Mouse (Mus musculus) left cerebral cortex, postnatal 4 days (tissue): ENCODE measurements around the gene Lrrk1. TPM values are rescaled to one million over a fixed set of nuclear protein-coding genes. Genes with fewer than 3 reads are reported as not detected.
A peak's percentile ranks its signal among the peaks of the same experiment; 100 is the strongest.
"Not testable (repeated sequence)": the region's sequence is repeated elsewhere in the genome, so short reads cannot be mapped to it uniquely, and the experiment has no call there.

Source experiments
- DNase-seq: peaks from one replicate; pipeline ENCODE4 v3.0.0-alpha.2; 2022
- intact Hi-C: fragments of 180-260 bp; cut with DNase I; formaldehyde crosslinking; loops from one replicate; pipeline ENCODE4 v1.15.1; 2025
- total RNA-seq, 2 experiments: library from RNA; stranded (reverse); gene quantifications; 2 replicates each; pipeline ENCODE4 v1.2.3; 2021

Gene Lrrk1
- total RNA-seq, 2 experiments from 2014 or later, result 4.5 to 6.9 TPM

DNA sequence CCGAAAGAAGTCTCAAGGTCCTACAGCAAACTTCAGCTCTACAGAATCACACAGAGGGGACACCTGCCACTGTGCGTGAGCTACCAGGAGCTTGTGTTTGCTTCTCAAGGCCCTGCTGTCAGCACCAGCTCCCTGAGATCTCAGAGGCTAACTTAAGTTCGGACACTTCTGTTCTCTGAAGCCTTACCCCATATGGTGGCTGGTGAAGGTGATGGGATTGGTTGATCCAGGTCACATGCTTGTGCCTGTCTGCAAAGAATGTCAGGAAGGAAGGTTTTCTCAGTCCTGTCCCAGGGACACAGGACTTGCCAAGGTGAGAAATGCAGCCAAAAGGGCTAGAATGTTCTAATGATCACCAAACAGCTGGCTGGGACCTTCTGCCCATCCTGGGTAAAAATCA, 187.8 kb downstream of the Lrrk1 start:
- intact Hi-C loops, result no loop called here
- no peak for DNase-seq

DNA sequence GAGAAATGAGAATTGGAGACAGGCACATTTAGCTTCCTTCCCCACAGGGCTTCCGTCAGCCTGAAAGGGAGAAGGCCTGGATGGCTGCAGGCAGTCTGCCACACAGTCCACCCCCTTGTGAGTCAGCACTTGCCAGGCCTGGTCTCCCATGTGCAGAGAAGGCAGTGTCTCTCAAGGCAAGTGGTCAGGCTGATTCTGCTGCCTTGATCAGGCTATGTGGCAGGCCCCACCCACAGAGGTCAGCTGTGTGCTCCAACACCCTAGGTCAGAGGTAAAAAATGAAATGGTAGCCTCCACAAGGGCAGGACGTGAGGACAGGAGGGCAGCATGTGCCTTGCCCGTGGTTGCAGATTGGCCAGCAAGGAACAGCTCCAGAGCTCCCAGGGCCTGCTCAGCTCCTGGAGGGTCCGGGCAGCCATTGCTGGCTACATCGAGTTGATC, 188.7 kb downstream of the Lrrk1 start:
- intact Hi-C loops, result no loop called here
- no peak for DNase-seq

DNA sequence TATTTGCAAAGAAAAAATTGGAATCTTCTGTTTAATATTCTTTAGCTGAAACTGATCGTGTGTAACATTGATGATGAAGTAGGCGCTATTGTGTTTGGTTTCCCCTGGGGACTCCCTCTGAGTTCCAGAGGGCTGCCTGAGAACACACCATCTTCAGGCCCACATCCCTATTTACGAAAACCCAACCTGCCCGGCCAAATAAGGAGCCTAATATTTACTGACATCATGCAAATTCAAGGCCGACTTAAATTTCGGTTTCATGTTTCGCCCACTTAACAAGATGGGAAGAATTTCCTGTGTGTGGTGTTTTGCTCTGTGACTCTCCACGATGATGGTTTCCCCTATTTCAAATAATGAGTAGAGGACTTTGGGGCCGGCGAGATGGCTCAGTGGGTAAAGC, 189.7 kb downstream of the Lrrk1 start:
- DNase-seq, result no peak
- intact Hi-C loops, result no loop called here

DNA sequence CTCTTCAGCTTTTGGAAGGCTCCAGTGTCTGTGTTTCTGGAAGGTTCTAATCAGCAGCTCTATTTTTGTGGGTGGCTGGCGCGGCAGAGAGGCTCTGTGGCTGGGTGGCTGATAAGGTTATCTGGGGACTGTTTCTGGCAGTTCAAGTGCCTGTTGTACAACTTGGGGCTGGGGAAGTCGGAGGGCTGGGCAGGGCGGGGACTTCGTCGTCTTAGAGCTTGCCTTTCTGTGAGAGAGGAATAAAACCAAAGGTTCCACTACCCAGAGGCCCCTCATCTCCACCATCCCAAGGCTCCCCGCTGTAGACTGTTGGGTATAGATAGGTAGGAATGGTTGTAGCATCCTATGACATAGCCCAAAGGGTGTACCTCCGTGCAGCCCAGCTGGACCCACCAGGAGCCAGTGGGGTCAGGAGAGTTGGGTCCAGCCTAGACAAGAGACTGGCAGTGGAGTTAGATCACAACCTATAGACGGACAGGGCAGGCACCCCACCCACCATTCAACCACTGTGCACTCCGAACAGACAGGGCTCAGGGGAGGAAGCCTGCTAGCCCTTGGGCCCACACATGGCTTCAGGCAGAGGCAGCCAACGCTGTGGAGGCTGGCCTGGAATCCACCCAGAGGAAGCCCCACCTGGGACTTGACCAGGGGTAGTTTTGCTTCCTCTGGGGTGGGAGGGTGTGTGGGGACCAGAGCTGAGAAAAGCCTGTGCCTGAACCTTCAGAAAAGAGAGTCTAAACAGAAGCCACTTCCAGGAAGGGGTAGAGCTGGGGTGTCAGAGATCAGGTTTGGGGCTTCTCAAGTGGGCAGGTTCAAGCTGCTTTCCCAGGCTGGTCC, 191.3 kb downstream of the Lrrk1 start:
- DNase-seq, result no peak
- intact Hi-C loops, result no loop called here

DNA sequence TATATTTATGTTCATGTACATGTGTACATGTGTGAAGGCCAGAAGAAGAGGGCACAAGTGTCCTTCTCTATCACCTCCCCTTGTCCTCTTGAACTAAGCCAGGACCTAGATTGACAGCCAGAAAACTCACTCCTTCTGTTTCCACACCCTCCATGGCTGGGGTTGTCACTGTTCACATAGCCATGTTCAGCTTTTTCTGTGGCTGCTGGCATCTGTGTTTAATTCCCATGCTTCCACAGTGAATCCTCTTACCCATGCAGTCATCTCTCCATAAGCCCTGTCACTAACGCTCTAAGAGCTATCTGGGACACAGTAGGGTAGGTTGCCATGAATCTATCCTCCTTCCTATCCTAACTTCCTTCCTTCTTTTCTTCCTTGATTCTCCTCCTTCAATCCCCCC, 192.3 kb downstream of the Lrrk1 start:
- no peak for DNase-seq
- intact Hi-C loops, result no loop called here

DNA sequence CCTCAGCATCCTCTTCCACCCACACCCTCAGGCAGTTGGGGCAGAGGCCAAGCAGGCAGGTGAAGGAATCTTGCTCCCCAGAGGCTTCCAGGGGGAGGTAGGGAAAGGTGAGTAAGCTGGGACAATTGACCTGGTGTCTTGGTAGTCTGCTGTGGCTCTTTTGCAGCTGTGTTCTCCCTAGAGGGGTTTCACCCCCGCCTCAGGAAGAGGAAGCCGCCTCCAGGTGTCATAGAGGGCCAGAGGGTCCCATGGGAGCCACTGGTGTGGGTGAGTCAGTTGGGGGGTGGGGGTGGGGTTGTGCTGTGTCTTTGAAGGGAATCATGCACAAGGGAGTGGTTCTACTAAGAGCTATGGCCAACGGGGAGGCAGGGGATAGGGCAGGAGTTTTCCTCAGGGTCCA, 193.6 kb downstream of the Lrrk1 start:
- DNase-seq, result no peak
- intact Hi-C loops, result no loop called here

DNA sequence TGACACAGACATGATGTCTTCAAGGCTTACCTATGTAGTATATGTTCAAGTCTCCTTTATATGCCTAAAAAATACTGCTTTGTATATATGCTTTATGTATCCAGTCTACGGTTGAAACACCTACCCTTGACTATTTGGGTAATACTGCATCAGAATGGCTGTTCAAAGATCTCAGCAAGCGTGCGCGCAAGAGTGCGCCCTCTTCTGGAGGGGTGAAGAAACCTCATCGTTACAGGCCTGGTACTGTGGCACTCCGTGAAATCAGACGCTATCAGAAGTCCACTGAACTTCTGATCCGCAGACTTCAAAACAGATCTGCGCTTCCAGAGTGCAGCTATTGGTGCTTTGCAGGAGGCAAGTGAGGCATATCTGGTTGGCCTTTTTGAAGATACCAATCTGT, 197.8 kb downstream of the Lrrk1 start:
- DNase-seq, intact Hi-C loops: not testable (repeated sequence)

DNA sequence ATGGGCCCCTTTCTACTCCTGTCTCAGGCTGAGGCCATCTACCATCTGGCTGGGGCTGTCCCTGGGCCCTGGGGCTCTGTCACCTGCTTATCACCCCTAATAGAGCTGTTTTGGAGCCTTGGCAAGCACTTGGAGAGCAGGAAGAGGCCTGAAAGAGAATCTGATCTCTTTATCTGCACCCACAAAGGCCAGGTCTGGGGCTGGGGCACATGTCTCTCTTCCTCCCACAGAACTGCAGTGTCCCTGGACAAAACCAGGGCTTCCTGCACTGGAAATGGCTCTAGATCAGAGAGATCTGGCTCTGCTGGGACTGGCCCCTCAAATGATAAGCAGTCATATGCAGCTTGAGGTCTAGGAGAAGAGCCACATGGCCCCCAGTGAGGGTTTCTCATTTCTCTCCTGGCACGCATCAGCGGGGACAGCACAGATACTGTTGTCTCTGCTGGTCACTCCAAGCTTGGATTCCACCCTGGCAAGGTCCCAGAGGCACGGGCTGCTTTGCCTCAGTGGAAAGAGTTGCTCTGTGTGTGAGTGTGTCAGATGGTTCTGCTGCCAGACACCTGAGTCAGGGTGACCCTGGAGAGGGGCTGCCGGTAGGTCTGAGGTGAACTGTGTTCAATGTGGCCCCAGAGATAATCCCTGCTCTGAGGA, 200.4 kb downstream of the Lrrk1 start:
- DNase-seq, result peak; percentile 33
- intact Hi-C loops, result no loop called here

DNA sequence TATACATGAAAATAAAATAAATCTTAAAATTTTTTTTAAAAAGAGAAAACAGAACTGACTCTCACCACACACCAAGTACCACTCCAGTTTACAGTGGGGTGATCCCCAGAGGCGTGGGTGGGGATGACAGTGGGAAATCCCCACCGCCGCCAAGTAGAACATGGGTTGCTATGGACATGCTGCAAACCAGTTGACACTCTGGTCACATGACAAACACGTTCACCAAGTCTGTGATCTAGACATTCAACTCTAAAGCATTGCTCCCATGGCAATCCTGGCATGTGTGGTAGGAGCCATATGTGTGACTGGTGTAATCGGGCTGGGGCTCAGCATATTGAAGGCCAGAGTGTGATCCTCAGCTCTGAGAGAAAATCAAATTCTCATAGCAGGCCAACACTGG, 202.8 kb downstream of the Lrrk1 start:
- DNase-seq, result no peak

DNA sequence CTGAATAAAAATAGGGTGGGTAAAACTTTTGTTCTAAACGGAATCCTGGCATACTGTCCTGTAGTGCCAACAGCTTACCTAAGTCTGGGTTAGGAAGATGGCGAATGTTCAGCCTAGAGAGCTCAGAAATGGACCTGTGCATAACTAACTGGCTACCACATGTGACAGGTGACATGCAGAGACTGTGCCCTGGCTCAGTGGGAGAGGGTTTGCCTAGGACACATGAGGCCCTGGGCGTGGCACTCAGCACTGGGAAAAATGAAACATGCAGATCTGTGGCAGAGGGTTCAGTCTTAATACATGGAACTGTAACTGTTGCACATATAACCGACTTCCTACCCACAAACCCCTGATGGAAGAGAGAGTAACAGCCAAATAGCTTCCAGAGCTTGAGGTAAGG, 204.1 kb downstream of the Lrrk1 start:
- no peak for DNase-seq
- intact Hi-C loops, result no loop called here

More for the DNA sequence above, 202.8 kb downstream of the Lrrk1 start:
- intact Hi-C loops, result no loop called here

DNA sequence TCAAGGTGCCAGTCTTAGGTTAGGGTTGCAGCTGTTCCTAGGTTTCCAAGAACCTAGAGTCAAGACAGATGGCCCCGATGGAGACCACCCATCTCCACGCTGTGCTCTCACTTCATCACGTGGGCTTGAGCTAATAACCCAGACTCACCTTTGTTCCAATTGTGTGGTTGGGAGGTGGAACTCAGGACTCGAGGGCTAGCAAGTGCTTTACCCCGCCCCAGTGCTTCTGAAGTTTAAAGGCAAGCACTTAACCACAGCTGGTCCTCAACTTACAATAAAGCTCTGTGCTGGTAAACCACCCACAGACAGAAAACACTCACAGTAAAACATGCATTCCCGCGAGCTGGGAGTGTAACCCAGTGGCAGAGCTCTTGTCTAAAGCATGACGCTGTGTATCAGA, 204.7 kb downstream of the Lrrk1 start:
- intact Hi-C loops, result no loop called here
- no peak for DNase-seq

DNA sequence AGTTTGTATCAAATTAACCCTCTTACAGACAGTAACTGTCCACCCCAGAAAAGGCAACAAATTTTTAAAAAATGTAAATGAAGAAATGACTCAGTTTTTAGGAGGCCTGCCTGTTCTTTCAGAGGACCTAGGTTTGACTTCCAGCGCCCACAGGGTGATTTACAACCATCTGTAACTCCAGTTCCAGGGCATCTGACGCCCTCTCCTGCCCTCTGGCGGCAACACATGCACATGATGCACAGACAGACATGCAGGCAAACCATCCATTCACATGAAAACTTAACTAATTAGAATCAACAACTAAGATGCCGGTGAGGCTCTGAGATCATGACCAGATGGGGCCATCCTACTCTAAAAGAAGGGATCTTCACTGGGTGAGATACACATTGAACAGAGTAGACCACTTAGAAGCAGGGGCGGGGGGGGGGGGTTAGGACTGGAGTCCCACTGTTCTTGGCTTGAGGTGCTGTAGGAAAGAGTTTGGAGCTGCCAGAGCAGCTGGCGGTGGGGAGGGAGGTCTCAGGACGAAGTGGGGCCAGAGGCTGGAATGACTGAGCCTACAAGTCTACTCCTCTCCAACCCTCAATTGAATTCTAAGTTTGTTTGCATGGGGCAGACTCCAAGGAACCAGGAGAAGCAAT, 206.0 kb downstream of the Lrrk1 start:
- intact Hi-C loops, result no loop called here
- DNase-seq, result no peak

DNA sequence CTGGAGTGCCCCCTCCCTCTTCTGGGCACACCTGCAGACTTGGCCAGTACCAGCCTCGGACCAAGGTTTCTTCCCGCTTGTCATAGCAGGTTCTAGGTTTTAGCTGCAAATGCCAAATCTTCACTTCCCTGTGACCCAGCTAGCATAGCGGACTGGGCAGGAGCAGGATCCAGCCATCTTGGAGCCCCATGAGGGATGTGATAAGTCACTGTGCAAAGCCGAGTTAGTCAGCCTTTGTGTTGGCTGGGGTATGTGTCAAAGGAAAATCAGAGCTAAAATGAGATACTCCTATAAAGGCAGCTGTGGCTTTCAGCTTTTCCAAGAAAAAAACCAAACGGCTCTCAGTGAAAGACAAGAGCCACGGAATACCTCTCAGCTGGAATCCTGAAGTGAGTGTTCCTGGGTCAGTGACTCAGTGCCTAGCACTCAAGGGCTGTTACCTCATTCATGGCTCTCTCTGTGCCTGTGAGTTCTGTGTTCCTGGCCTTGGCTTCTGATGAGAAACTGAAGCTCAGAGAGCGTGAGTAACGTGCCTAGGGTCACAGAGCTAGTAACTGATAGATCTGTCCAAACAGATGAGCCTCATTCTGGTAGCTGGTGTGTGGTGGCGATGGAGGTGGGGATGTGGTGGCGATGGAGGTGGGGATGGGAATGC, 207.3 kb downstream of the Lrrk1 start:
- no peak for DNase-seq
- intact Hi-C loops, result no loop called here

DNA sequence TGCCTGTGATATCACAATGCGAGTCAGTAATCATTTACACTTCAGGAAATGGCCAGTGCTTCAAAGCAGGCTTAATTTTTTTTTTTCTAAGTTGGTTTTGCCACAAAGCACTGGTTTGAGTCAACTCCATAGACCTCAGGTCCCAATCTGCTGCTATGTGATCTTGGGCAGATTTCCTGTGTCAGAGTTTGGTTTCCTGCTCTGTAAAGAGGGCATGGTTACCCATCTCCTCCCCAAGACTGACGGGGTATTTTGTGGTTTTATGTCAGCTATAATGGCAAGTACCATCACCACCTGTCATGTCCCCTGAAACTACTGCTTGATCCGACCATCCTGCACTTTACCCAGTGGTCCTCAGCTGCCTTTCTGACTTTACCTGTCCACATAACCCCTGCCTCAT, 207.9 kb downstream of the Lrrk1 start:
- DNase-seq, result no peak
- intact Hi-C loops, result no loop called here

DNA sequence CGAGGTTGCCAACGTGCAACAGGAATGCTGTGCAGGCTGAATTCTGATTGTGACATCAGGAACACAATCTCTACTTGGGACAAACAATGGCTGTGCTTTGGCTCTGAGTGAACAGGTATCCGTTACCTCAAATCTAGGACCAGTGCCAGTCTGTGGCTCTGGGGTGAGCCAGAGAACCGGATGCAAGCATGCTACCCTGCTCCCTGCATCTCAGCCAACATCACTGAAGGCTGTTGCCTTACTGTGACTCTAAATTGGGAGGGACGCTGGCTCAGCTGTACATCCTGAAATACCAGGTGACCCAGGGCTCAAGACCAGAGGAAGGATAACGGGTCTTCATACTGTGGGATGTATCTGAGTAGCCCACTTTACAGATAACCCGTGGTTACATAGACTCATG, 208.4 kb downstream of the Lrrk1 start:
- no peak for DNase-seq
- intact Hi-C loops, result no loop called here

DNA sequence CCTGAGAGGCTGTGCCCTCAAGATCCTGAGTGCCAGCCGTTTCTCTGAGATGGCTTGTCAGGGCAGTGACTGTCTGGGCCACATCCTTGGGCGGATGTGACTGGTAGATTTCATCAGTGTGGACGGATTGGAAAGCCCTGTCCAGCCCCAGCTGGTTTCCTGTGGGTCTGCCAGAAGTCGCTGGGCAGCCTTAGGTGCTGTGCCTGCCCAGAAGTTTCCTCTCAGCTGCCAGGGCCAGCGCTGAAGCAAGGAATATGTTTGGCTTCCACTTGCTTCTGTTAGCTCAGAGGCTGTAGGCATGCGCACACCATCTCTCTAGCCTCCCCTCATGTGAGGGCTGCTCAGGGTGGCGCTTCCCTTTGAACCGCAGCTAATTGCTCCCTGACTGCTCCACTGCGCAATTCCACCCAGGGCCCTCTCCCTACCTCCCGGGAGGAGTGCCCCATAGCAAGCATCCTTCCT, 209.0 kb downstream of the Lrrk1 start:
- DNase-seq, result peak; percentile 80
- intact Hi-C loops, result no loop called here

DNA sequence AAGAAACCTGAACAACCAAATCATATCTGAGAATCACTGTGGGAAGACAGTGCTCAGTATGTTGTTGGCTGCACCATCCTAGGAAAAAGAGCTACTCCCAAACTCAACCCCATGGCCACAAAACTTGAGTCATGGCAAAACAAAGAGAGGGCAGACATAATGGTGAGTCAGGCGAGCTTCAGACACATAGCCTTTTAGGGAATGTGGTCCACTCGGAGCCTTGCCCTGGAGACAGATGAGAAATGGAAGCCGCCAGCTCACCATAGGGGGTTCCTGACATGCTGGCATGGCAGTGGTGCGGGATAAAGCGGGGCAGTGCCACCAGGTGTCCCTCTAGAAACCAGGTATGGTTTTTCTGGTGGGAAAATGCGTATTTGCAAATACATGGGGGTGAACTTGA, 210.0 kb downstream of the Lrrk1 start:
- intact Hi-C loops, result no loop called here

DNA sequence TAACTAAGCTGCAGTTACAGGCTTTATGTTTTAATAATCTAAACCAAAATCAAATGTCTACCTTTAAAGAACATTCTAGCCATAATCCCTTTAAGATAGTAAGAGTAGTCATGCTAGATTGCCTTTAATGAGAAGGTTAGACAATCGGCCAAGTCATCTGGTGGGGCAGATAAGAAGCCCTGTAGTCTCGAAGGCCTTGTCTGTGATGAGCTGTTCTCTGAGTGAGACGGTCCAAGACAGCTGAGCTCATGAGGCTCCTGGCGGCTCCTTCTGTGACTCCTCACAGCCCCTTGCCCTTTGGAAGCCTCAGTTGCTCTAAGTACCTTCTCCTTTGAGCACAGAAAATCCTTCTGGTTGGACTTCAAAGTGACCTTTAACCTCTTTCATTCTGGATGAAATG, 211.2 kb downstream of the Lrrk1 start:
- DNase-seq, result no peak
- intact Hi-C loops, result no loop called here

More for the DNA sequence above, 210.0 kb downstream of the Lrrk1 start:
- peak; percentile 32 for DNase-seq
